Mouse (Mus musculus) ES-CJ7 (cell line): ENCODE measurements around the gene Gm9833.

Source experiments
- DNase-seq: peaks from one replicate; pipeline ENCODE4 v3.0.0; 2011; ENCODE audit warnings: low read depth, low spot score

The Gm9833 gene

DNA sequence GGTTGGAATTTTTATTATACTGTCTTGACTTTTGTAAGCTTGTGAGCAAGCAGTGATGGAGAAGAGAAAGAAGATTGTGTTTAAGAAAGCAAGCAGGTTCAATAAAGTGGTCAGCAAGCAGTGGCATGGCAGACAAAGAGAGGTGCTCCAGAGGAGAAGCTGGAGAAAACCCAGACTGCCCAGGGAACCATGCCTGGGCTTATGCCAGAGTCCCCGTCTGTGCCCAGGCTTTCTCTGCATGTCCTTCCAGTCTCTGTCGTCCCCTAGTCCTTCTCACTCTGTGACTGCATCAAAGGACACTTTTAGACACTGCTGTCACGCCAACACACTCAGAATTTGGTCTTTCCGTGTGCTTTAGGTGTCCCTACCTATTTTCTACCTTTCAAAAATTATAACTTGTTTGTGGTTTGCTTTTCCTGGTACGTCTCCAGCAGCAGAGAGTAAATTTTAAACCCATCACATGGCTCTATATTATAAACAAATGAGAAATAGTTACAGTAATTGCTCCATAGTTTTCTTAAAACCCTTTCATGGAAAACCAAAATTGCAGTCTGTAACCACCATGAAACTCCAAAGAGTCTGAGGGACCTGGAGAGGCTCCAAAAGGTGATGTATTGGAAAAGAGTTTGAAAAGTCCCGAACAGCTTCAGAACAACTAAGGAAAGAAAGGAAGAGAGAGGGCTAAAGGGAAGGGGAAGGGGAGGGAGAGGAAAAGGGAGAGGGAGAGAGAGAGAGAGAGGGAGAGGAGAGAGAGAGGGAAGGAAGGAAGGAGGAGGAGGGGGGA, 34.2 kb downstream of the Gm9833 start:
- no peak for DNase-seq

DNA sequence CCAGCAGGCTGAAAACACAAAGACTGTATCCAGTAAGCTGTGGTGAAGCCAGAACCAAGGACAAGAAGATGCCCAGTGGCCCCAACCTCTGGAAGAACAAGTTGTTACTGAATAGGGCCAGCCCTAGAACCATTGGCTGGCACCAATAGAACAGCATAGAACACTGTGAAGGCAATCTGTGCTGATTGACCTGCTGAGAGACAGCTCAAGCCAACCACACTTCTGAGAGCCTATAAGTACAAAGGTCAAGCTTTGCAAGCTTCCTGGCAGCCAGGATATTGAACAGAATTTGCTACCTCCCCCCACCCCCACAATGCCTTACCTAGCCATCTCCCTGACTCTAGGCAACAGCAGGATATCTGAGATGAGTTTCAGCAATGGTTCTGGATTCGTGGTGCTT, 35.7 kb downstream of the Gm9833 start:
- DNase-seq: no peak

DNA sequence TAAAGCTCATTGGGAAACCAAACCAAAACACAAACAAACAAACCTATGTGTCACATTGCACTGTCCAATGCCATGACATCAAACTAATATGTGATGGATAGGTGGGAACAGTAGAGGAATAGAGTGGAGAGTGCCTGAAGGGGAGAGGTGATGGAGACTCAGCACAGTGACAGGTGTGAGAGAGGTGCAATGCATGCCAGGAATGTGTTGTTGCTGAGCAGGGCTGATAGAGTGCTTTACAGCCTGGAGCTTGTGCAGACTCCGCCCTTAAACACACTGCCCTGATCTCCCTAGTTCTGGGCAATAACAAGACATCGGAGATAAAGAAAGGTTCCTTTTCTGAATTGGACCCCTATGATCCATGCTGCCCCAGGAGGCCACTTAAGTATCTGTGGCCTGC, 36.2 kb downstream of the Gm9833 start:
- no peak for DNase-seq

DNA sequence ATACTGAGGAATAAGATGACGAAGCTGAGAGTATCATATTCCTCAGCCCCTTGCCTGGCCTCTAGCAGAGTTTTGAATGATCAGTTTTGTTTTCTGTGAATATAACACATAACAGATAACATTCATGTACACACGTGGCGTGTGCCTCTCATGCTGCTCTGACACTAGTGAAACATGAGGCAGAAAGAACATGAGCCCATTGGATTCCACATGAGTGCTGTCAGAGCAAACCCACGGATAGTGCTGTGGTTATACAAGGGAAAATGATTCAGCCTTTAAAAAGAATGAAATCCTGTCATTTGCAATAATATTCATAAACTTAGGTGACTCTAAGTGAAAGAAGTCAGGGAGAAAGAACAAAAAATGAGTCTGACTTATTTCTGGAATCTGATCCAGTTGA, 37.4 kb downstream of the Gm9833 start:
- DNase-seq: no peak

DNA sequence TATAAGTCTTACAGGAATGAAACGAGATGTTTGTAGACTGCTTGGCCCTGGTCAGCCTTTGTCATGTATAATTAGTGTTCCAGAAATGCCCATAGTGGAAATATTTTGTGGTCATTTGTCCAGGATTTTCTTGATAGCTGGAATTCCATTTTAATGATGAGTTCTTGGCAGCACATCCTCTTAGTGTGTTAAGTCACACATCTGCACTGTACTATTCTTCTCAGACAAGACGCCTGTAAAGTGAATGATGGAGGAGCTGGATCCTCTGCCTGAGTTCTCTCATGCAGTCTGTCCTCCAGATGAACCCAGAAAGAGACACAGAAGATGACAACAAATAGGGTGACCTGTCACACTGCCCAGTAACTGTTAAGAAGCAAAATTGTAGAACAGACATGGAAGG, 38.1 kb downstream of the Gm9833 start:
- DNase-seq: no peak

DNA sequence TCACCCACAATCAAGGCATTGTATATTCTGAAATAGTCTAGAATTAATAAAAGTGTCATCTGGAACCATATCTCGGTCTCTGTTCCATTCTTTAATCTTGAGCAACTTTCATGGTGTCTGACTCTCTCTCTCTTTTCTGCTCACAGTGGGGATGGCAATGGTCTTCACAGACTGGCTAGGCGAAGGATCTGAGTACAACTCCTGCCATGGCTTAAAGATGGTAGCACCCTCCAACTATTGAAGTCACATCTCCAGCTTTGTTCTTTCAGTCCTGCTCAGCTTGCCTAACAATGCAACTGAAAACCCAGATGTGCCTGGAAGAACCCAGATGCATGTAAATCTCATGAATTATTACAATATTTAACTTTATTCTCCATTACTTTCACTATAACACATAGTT, 38.6 kb downstream of the Gm9833 start:
- no peak for DNase-seq

DNA sequence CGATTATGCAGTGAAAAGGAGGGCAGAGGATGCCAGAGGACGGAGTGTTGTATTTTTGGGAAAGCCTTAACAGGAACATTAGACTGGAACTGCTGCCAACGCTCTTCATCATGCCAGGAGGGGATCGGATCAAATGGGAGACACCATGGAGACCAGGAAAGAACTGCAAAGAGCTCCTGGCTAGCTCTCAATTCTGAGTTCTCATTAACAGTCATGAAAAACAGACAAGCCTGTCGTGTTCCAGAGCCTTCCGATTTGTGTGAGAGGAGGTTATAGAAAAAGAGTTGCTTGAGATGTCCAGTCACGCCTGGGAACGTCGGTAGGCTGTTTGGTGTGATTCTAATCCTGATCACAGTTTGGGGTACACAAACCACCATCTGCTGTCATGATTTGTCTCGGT, 39.0 kb downstream of the Gm9833 start:
- no peak for DNase-seq

DNA sequence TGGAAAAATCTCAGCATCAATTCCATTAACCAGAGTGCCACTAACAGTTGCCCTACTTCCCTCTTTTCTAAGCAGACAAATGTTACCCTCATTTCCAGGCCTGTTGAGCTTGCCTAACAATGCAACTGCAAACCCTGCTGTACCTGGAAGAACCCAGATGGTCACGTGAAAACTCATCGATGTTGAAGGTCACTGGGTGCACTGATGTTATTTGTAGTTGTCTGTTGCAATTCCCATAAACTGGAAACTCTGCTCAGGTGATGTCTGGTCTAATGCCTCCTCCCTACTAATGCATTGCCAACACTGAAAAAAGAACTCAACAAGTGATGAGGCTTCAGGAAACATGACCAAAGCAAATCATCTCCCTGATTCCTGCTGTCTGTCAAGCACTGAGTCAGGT, 39.6 kb downstream of the Gm9833 start:
- no peak for DNase-seq
